Mouse (Mus musculus): ENCODE results near the gene Hmgn3.
A peak's percentile ranks its signal among the peaks of the same experiment; 100 is the strongest.

Hmgn3 gene

GRCm38 (mm10) chr9:83100786-83101185 is 45.7 kb downstream of the Hmgn3 start:
- no peak for DNase-seq (ENCODE audit: low read depth, low spot score)

DNA sequence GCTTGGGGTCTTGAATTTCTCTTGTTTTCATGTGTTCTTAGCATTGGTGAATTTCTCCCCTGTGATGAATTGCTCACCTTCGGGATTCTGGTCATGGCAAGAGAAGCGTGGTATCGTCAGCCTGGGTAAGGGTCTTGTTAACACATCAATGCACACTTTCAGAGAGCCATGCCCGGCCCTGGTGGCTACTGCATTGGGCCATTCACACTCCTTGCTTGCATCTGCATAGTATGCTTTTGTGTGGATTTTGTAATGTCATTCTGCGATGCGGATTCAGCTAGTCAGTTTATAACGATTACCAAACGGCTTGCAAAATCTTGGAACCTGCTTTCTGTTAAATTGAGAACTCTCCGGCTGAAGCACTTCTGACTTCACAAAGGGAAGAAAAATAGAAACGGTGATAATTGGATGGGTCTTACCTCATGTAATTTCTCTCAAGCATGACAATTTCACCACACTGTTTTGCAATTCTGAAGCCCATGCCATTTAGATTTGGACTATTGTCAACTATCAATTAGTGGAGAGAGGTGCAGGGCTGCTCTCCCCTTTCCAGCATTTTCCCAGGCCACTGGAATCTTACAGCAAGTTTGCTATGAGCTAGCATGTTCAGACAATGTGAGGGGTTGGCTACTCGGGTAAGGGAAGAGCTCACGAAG is 47.7 kb downstream of the Hmgn3 start:
- DNase-seq (ENCODE audit: low read depth, low spot score), result no peak

DNA sequence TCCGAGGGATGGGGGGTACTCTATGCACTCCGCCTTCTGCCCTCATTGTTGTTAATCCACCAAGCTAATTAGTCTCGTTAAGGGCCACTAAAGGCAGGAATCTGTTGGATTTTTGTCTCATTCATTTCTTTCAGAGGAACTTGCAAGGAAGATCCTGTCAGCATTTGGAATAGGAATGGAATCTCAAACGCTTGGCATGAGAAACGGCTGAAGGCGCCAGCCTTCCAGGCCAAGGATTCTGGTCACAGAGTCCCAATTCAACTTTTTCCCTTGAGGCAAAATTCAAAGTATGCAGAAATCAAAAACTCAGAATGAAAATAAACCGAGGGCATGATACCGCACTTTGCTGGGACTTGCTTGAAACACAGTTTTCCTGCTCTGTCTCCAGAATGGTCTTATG is 48.7 kb downstream of the Hmgn3 start:
- DNase-seq (ENCODE audit: low read depth, low spot score), result no peak

GRCm38 (mm10) chr9:83094649-83095336 is 51.7 kb downstream of the Hmgn3 start:
- no peak for DNase-seq (ENCODE audit: low read depth, low spot score)

GRCm38 (mm10) chr9:83083790-83084469 is 62.6 kb downstream of the Hmgn3 start:
- DNase-seq (ENCODE audit: low read depth, low spot score), result no peak

DNA sequence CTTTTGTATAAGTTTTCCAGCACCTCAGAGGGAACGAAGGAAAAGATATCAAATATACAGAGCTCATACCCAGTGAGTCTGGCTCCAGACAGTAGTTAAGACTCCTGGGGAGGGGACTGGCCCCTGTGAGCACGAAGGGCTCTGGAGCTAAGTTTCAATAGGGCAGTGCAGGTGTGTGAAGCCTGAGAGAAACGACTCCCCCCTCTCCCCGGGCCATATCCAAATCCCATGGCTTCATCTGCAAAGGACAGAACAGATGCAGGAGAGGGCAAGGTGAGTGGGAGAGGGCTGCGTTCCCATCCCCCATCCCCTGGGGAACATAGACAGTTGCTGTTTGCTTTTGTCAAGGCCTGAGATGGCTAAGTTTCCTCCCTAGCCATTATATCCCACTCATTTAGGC is 63.4 kb downstream of the Hmgn3 start:
- no peak for DNase-seq (ENCODE audit: low read depth, low spot score)

- peak; percentile 6 for DNase-seq (ENCODE audit: low read depth, low spot score)
Measured at GRCm38 (mm10) chr9:83082296-83082695, 64.2 kb downstream of the Hmgn3 start.

DNA sequence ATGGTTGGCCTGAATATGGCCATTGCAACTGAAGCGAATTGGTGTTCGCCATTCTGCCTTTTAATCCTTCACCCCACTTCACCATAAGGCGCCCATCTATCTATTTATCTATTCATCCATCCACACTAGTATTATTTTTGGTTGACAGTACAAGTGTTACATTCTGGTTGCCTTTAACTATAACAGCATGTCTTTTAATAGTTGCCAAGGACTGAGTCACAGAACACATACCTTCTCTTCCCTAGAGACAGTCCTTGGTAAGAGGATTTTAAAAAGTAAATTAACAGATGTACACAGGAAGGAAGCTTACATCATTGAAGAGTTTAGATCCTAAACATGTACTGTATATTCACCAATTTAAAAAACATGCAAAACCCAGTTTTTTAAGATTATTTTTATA is 66.8 kb downstream of the Hmgn3 start:
- no peak for DNase-seq (ENCODE audit: low read depth, low spot score)

DNA sequence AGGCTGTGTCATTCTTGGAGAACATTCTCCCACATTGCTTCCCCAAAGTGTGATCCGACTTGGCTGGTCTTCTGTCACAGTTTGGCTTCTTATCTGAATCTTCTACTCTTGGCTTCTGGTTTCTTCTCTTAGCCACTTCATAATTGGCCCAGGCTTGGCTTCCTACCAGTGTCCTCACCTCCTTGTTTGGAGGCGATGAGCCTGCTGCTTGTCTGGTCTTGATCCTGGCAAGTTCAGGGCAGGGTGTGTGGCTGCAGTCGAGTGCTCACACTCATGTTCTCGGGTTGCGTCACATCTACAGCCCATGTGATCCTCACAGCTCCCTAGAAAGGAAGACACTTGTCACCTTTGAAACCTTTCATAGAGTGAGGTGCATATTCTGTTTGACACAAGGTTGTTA is 78.2 kb downstream of the Hmgn3 start:
- no peak for DNase-seq (ENCODE audit: low read depth, low spot score)

- no peak for DNase-seq (ENCODE audit: low read depth, low spot score)
Measured at GRCm38 (mm10) chr9:83061289-83061688, 85.2 kb downstream of the Hmgn3 start.
